Mouse (Mus musculus) urinary bladder, postnatal 14 days (tissue): ENCODE data around the gene Adamtsl4.

Experiments used
- DNase-seq: peaks from one replicate; pipeline ENCODE4 v3.0.0; 2021; ENCODE audit warnings: low spot score

Adamtsl4 gene

GRCm38 (mm10) chr3:95635636-95636035, 52.1 kb downstream of the Adamtsl4 start:
- no peak for DNase-seq

GRCm38 (mm10) chr3:95632648-95633588, 54.8 kb downstream of the Adamtsl4 start:
- DNase-seq, result no peak

GRCm38 (mm10) chr3:95631304-95631703, 56.4 kb downstream of the Adamtsl4 start:
- DNase-seq, result no peak

GRCm38 (mm10) chr3:95630856-95631255, 56.9 kb downstream of the Adamtsl4 start:
- no peak for DNase-seq

- DNase-seq, result no peak
Measured at GRCm38 (mm10) chr3:95629755-95630154, 58.0 kb downstream of the Adamtsl4 start.

- no peak for DNase-seq
Measured at GRCm38 (mm10) chr3:95627763-95628162, 60.0 kb downstream of the Adamtsl4 start.
